Mouse (Mus musculus) adrenal gland, postnatal 14 days (tissue): ENCODE measurements around the gene Phrf1. TPM values are rescaled to one million over a fixed set of nuclear protein-coding genes. Genes with fewer than 3 reads are reported as not detected.

Experiments used
- DNase-seq: peaks from one replicate; pipeline ENCODE4 v3.0.0; 2021; ENCODE audit warnings: mixed read lengths
- total RNA-seq: library from RNA; stranded (reverse); gene quantifications from 2 replicates; pipeline ENCODE4 v1.2.3, GENCODE M21; 2021

Phrf1 gene
- total RNA-seq, 1 experiment from 2014 or later = 80.2 TPM

DNA sequence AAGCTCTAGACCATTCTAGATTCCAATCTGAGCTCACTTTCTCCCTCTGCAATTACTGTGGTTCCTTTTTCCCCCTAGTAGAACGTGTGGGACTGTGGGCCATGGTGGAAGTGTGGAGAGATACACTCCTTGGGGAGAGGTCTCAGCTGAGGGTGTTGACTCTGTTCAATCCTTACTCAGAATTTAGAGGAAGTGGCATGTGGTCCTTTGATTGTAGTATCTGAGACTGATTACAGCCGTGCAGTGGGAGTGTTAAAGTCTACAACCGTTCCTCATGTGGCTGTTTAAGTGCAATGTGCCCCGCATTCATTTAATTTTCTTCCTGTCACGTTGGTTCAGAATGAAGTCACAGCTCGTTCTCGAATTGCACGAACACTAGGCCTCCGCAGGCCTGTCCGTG, 27.6 kb downstream of the Phrf1 start:
- DNase-seq = no peak

DNA sequence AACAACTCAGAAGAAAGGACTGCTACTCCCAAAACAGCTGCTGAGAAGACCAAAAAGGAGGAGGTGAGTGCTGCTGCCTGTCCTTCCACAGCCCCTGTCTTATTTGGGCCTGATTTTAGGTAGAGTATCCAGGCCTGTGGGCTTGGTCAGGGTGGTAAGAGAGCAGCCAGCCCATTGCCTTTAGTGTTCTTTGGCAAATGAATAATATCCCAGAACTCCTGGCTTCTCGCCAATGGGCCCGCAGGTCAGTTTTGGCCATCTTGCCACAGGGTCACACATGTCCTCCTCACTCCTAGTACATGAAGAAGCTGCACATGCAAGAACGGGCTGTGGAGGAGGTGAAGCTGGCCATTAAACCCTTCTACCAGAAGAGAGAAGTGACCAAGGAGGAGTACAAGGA, 32.9 kb downstream of the Phrf1 start:
- no peak for DNase-seq

DNA sequence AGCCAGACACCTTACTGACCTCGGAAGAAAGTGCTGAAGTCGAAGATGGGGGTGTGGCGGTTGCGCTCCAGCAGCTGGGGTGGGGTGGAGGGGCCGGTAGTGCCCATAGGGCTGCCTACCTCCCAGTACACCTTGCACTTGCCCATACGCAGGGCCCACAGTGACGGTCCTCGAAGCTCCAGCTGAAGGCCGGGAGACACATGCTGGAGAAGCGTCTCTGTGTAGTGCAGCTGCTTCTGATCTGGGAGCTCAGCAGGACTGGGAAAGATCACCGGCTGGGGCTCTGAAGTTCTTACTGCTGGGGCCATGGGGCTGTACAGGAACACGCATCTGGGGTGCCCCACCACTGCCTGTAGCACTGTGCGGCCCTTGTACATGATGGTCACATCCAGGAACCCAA, 35.1 kb downstream of the Phrf1 start:
- no peak for DNase-seq

- no peak for DNase-seq
These were observed 35.6 kb downstream of the Phrf1 start for GRCm38 (mm10) chr7:141264041-141264700.

GRCm38 (mm10) chr7:141264761-141265410, 36.3 kb downstream of the Phrf1 start:
- peak; percentile 77 for DNase-seq

DNA sequence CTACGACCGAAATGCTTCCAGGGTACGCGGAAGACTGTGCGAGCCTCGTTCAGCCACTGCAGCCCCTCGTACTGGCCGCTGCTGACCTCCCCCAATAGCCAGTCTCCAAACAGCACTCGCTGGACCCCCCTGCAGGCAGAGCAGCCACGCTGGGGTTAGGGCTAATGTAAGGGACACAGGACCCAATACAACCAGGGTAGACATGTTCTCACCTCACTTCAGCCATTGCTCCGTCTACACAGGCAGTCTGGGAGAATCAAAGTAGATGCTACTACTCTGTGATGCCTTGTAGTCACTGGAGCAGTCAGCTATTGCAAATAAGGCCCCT, 36.8 kb downstream of the Phrf1 start:
- DNase-seq = no peak

DNA sequence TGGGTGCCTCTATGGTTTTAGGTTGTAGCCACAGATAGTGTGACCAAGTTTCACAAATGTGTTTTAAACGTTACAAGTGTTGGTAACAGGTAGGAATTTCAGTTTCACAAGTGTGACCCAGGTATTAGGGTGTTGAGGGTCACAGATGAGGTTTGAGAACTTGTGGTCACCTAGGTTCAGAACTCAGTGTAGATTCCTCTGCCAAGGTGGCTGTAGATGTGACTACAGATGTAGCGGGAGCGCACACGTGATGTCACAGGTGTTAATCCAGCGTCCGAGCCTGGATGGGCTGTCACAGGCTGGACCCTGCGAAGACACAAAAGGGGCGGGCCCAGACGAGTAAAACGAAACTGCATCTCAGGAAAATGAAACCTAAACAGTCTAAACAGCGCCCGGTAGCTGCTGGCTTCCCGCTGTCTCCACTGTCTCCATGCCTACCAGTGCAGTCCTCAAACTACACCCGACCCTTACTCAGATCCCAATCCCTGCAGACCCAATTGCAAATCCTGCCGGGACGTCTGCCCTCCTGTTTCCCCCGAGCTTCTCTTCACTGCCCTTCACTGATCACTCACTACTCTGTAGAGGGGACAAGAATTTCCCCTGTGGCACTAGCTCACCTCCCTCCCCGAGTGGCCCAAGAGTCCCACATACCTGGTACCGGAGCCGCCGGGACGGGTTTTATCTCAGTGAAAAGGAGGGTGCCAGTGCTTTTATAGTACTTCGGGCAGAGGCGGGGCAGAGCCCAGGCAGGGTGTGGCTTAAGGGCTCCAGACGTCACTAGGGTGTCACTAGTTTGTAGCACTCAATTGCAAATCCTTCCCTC, 37.4 kb downstream of the Phrf1 start, which contains the start of gene Irf7:
TSS of gene Irf7 (minus strand) at position 743 of the 823 bp plus-strand sequence.
- peak; percentile 82 for DNase-seq

GRCm38 (mm10) chr7:141268466-141269272, 40.1 kb downstream of the Phrf1 start:
- DNase-seq = no peak

GRCm38 (mm10) chr7:141269273-141269545, 40.6 kb downstream of the Phrf1 start:
- no peak for DNase-seq

DNA sequence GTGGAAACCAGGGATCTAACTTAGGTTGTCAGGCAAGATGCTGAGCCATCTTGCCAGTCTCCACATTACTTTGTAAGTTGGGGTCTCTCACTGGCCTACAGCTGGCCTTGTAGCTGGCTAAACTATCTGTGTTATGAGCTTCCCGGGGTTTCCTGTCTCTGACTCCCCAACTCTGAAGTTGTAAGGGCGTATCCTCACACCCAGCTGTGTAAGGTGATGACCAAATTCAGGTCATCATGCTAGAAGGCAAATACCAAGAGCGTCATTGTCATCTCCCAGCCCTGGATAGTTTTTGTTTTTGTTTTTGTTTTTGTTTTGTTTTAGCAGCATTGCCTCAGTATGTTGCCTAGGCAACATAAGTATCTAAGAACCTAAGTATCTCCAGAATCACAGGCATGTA, 42.0 kb downstream of the Phrf1 start:
- no peak for DNase-seq

DNA sequence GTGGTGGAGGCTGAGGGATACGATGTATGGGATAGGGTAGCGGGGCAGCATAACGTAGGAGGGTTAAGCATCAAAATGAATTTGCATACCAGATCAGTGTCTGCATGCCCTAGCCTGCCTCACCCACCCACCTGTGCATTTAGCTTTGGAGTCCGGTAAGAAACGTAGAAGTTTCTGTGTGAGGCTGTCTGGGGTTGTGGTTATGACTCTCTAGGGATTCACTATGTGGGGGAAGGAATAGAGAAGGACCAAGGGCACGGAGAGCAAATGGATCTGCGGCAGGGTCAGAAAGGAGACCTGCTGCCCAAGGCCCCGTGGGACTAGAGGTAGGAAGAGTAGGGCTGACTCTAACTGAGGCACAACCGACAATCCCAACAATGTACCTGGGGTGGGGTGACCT, 46.8 kb downstream of the Phrf1 start:
- no peak for DNase-seq

GRCm38 (mm10) chr7:141276546-141276945, 48.0 kb downstream of the Phrf1 start, which contains the start of gene Cdhr5:
TSS of gene Cdhr5 (minus strand) at chr7:141276786.
- peak; percentile 55 for DNase-seq

DNA sequence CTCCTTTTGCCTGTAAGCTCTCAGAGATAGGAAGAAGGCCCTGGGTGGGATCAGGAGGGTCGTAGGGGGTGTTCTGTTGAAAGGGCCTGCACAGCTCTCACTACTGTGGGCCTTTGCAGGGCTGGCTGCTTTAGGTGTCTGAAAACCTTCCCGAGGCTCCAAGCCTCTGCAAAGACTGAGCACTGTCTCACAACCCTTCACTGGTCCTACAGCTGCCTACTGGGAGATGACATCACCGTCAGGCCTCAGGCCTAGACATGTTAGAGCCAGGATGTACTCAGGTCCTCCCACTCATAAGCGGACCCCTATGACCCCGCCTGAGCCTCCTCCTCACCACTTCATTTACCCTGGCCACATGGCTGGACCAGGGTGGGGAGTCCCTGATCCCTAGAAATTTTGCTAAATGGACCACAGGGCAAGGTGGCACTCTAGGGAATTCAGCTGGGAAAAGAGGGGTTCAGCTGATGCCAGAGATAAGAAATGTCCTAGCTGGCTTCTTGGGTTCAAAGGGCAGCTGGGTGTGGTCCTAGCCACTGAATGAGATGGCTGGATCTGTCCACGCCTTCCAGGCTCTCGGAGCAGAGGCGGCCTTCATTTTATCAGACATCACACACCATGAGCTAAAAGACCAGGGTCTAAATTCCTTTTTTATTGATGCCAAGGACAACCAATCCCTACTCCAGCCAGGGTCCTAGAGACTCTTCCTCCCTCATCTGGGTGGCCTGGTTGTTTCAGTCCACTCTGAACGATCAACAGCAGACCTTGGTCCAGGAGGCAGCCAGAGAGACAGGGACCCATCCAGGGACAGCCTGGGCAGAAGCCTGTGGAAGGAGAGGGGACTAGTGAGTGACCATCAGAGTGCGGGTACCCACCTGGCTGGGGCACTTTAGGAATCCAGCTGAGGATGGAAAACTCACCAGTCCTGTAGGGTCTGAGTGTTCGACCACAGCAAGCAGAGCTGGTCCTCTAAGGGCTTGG, 49.4 kb downstream of the Phrf1 start:
- DNase-seq = no peak

- DNase-seq = peak; percentile 56
These were observed 50.4 kb downstream of the Phrf1 start, which contains the start of gene Sct for GRCm38 (mm10) chr7:141278766-141279590. TSS of gene Sct (minus strand) at chr7:141279133.

GRCm38 (mm10) chr7:141281442-141281841, 52.9 kb downstream of the Phrf1 start:
- DNase-seq = no peak

DNA sequence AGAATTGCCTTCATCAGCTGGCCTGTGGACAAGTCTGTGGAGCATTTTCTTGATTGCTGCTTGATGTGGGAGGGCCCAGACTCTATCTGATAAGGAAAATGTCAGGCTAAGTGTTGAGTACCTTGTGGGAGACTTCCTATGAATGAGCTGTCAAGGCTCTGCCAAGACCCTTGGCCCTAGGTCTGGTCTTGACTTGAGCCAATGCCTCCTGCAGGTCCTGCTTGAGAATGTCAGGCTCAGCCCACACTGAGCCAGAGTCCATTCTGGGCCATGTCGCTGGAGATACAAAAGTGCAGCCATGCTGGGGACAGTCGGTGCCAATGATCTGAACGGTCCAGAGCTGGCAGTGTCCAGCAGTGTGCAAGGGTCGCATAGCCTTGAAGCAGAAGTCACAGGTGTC, 54.2 kb downstream of the Phrf1 start:
- no peak for DNase-seq

- no peak for DNase-seq
These were observed 59.5 kb downstream of the Phrf1 start for GRCm38 (mm10) chr7:141288042-141288441.

DNA sequence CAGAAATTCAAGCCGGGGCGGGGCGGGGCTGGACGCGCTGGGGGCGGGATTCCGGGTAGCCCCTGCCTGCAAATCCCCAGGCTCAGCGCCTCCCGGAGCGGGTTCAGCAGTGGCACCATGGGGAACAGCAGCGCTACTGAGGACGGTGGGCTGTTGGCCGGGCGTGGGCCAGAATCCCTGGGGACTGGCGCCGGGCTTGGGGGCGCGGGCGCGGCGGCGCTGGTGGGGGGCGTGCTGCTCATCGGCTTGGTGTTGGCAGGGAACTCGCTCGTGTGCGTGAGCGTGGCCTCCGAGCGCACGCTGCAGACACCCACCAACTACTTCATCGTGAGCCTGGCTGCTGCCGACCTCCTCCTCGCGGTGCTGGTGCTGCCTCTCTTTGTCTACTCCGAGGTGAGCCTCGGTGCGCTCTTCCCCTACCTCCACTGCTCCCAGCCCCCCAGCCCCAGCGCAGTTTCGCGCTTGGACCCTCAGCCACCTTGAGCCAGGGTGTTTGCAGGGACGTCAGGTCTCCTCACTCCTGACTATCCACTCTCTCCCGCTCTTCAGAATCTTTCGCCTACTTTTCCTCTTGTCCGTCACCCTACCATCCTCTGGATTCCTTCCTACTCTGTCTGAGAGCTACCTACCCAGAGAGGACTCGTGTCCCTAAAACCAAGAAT, 63.5 kb downstream of the Phrf1 start, which contains the start of gene Drd4:
TSS of gene Drd4 (plus strand) at position 86 of the 662 bp plus-strand sequence.
- DNase-seq = peak; percentile 54

GRCm38 (mm10) chr7:141292583-141293388, 64.2 kb downstream of the Phrf1 start:
- no peak for DNase-seq
